Mouse (Mus musculus) neural tube, embryonic 12.5 days (tissue): ENCODE results near the gene Ttc28. TPM values are rescaled to one million over a fixed set of nuclear protein-coding genes. Genes with fewer than 3 reads are reported as not detected.

Source experiments
- ATAC-seq: fragments of 200-750 bp; cut with Nextera tagmentation; 2 replicates; pipeline ENCODE4 v1.8.0; 2017; ENCODE audit warnings: low read depth, mild to moderate bottlenecking, moderate TSS enrichment, moderate library complexity; ENCODE audit not compliant: low FRiP score
- H3K27ac ChIP-seq: fragments of 300-500 bp; sonication (generic); 2 replicates; pipeline ENCODE4 v1.5.1; 2016
- H3K27me3 ChIP-seq: fragments of 300-500 bp; sonication (generic); replicated peaks from 2 replicates; pipeline ENCODE4 v1.6.1; 2016; ENCODE audit warnings: mild to moderate bottlenecking
- H3K36me3 ChIP-seq: fragments of 300-500 bp; sonication (generic); 2 replicates; pipeline ENCODE4 v1.6.1; 2016; ENCODE audit warnings: mild to moderate bottlenecking
- H3K4me1 ChIP-seq: fragments of 300-500 bp; sonication (generic); 2 replicates; pipeline ENCODE4 v1.6.1; 2016
- H3K4me2 ChIP-seq: fragments of 300-500 bp; sonication (generic); replicated peaks from 2 replicates; pipeline ENCODE4 v1.6.1; 2016; ENCODE audit warnings: mild to moderate bottlenecking
- H3K4me3 ChIP-seq: fragments of 300-500 bp; sonication (generic); 2 replicates; pipeline ENCODE4 v1.5.1; 2016
- H3K9ac ChIP-seq: fragments of 300-500 bp; sonication (generic); 2 replicates; pipeline ENCODE4 v1.6.1; 2016; ENCODE audit warnings: mild to moderate bottlenecking
- H3K9me3 ChIP-seq: fragments of 300-500 bp; sonication (generic); 2 replicates; pipeline ENCODE4 v1.6.1; 2016; ENCODE audit warnings: mild to moderate bottlenecking
- WGBS: fragments of 180-500 bp; shearing (Covaris S2); methylation state at CpG from one replicate; pipeline ENCODE4 v1.1.7; 2016; 5-methylcytosine and 5-hydroxymethylcytosine counted together
- polyA plus RNA-seq: library from polyadenylated mRNA; unstranded; fragments of >200 nt; fragmentation: Nextera tagmentation; extraction: Ambion mirVana; gene quantifications from 2 replicates; pipeline ENCODE4 v1.2.1, GENCODE M21; 2016

Ttc28 gene
- polyA plus RNA-seq, 1 experiment from 2014 or later: 21.8 TPM

- Histone ChIP-seq H3K9me3 (no peaks in the 10 kb centered on the region), H3K9ac (no peak overlapping the region), H3K27me3 (no peaks in the 10 kb centered on the region), H3K27ac (no peak overlapping the region), H3K4me1 (peaks cover 10% of the 10 kb centered on the region), H3K4me3 (no peak overlapping the region), H3K36me3 (no peaks in the 10 kb centered on the region), H3K4me2 (no peak overlapping the region)
- no peak for ATAC-seq
- 92% methylated on average over 5 of the region's 5 CpGs for WGBS
Observed at GRCm38 (mm10) chr5:111003220-111003619, 123.6 kb downstream of the Ttc28 start.

GRCm38 (mm10) chr5:111003750-111004149 lies 124.1 kb downstream of the Ttc28 start:
- Histone ChIP-seq H3K36me3 (no peaks in the 10 kb centered on the region), H3K9me3 (no peaks in the 10 kb centered on the region), H3K27ac (no peak overlapping the region), H3K4me1 (peaks cover 9% of the 10 kb centered on the region), H3K27me3 (no peaks in the 10 kb centered on the region), H3K4me2 (no peak overlapping the region), H3K4me3 (no peak overlapping the region), H3K9ac (no peak overlapping the region)
- WGBS: 94% methylated on average over 9 of the region's 9 CpGs
- ATAC-seq: no peak

- Histone ChIP-seq H3K4me2 (no peak overlapping the region), H3K9me3 (peaks cover 12% of the 10 kb centered on the region; the same call in 1 of the 2 replicates), H3K27ac (no peak overlapping the region), H3K36me3 (peaks cover 3% of the 10 kb centered on the region; the same call in 1 of the 2 replicates), H3K9ac (no peak overlapping the region), H3K4me1 (peaks cover 16% of the 10 kb centered on the region), H3K4me3 (no peak overlapping the region), H3K27me3 (no peaks in the 10 kb centered on the region)
- 51% methylated on average over 14 of the region's 14 CpGs for WGBS
- ATAC-seq: no peak
Observed at GRCm38 (mm10) chr5:111006272-111007135, 126.9 kb downstream of the Ttc28 start.

- ATAC-seq: no peak
- no peak overlapping the region for H3K4me3 ChIP-seq
- no peak overlapping the region for H3K27ac ChIP-seq
- H3K9ac ChIP-seq: no peak overlapping the region
- H3K4me2 ChIP-seq: no peak overlapping the region
- peaks cover 12% of the 10 kb centered on the region; the same call in 1 of the 2 replicates for H3K9me3 ChIP-seq
- peaks cover 18% of the 10 kb centered on the region for H3K4me1 ChIP-seq
- H3K27me3 ChIP-seq: no peaks in the 10 kb centered on the region
- 81% methylated on average over 7 of the region's 7 CpGs for WGBS
- peaks cover 3% of the 10 kb centered on the region; the same call in 1 of the 2 replicates for H3K36me3 ChIP-seq
Observed at GRCm38 (mm10) chr5:111007136-111007500, 127.5 kb downstream of the Ttc28 start.

GRCm38 (mm10) chr5:111007900-111008299 lies 128.3 kb downstream of the Ttc28 start:
- 67% methylated on average over 8 of the region's 8 CpGs for WGBS
- Histone ChIP-seq H3K9ac (no peak overlapping the region), H3K27me3 (no peaks in the 10 kb centered on the region), H3K4me3 (no peak overlapping the region), H3K27ac (no peak overlapping the region), H3K36me3 (peaks cover 3% of the 10 kb centered on the region; the same call in 1 of the 2 replicates), H3K9me3 (peaks cover 12% of the 10 kb centered on the region; the same call in 1 of the 2 replicates), H3K4me1 (peaks cover 24% of the 10 kb centered on the region), H3K4me2 (no peak overlapping the region)
- ATAC-seq: no peak

- no peak for ATAC-seq
- Histone ChIP-seq H3K4me2 (no peak overlapping the region), H3K27ac (no peak overlapping the region), H3K4me3 (no peak overlapping the region), H3K9me3 (peaks cover 12% of the 10 kb centered on the region; the same call in 1 of the 2 replicates), H3K4me1 (peaks cover 26% of the 10 kb centered on the region), H3K36me3 (peaks cover 3% of the 10 kb centered on the region; the same call in 1 of the 2 replicates), H3K9ac (no peak overlapping the region), H3K27me3 (no peaks in the 10 kb centered on the region)
- WGBS: 89% methylated on average over 6 of the region's 6 CpGs
Observed at GRCm38 (mm10) chr5:111008431-111008830, 128.8 kb downstream of the Ttc28 start.

- peaks cover 6% of the 10 kb centered on the region; the same call in 1 of the 2 replicates for H3K36me3 ChIP-seq
- peaks cover 12% of the 10 kb centered on the region; the same call in 1 of the 2 replicates for H3K9me3 ChIP-seq
- no peak overlapping the region for H3K9ac ChIP-seq
- H3K27ac ChIP-seq: peak overlapping the region; percentile 32; the same call in 1 of the 2 replicates
- H3K4me3 ChIP-seq: no peak overlapping the region
- WGBS: 19% methylated on average over 8 of the region's 8 CpGs
- peaks cover 26% of the 10 kb centered on the region for H3K4me1 ChIP-seq
- H3K27me3 ChIP-seq: no peaks in the 10 kb centered on the region
- peak overlapping the region; percentile 18; the same call in 1 of the 2 replicates for H3K4me2 ChIP-seq
- 0 out of 2 replicates have a peak, but pooled peaks have one; percentile 37 for ATAC-seq
Observed at GRCm38 (mm10) chr5:111011271-111011670, 131.7 kb downstream of the Ttc28 start.

GRCm38 (mm10) chr5:111012064-111012463 lies 132.5 kb downstream of the Ttc28 start:
- Histone ChIP-seq H3K9ac (no peak overlapping the region), H3K4me2 (no peak overlapping the region), H3K4me3 (no peak overlapping the region), H3K27ac (no peak overlapping the region), H3K36me3 (peaks cover 6% of the 10 kb centered on the region; the same call in 1 of the 2 replicates), H3K27me3 (no peaks in the 10 kb centered on the region), H3K4me1 (peaks cover 24% of the 10 kb centered on the region), H3K9me3 (peaks cover 12% of the 10 kb centered on the region; the same call in 1 of the 2 replicates)
- WGBS: 69% methylated on average over 11 of the region's 11 CpGs
- no peak for ATAC-seq

GRCm38 (mm10) chr5:111012587-111012986 lies 133.0 kb downstream of the Ttc28 start:
- H3K4me2 ChIP-seq: no peak overlapping the region
- no peak overlapping the region for H3K27ac ChIP-seq
- H3K4me3 ChIP-seq: no peak overlapping the region
- peaks cover 23% of the 10 kb centered on the region for H3K4me1 ChIP-seq
- H3K9ac ChIP-seq: no peak overlapping the region
- ATAC-seq: no peak
- H3K36me3 ChIP-seq: peaks cover 6% of the 10 kb centered on the region; the same call in 1 of the 2 replicates
- no peaks in the 10 kb centered on the region for H3K27me3 ChIP-seq
- peaks cover 12% of the 10 kb centered on the region; the same call in 1 of the 2 replicates for H3K9me3 ChIP-seq
- 53% methylated on average over 7 of the region's 7 CpGs for WGBS

- Histone ChIP-seq H3K4me1 (peaks cover 23% of the 10 kb centered on the region), H3K27ac (no peak overlapping the region), H3K27me3 (no peaks in the 10 kb centered on the region), H3K4me3 (no peak overlapping the region), H3K36me3 (peaks cover 6% of the 10 kb centered on the region; the same call in 1 of the 2 replicates), H3K9me3 (peaks cover 4% of the 10 kb centered on the region; the same call in 1 of the 2 replicates), H3K4me2 (no peak overlapping the region), H3K9ac (no peak overlapping the region)
- no peak for ATAC-seq
- WGBS: 78% methylated on average over 4 of the region's 4 CpGs
Observed at GRCm38 (mm10) chr5:111014960-111015359, 135.4 kb downstream of the Ttc28 start.

GRCm38 (mm10) chr5:111017319-111017718 lies 137.7 kb downstream of the Ttc28 start:
- Histone ChIP-seq H3K9ac (no peak overlapping the region), H3K27me3 (no peaks in the 10 kb centered on the region), H3K9me3 (no peaks in the 10 kb centered on the region), H3K4me2 (no peak overlapping the region), H3K27ac (no peak overlapping the region), H3K4me3 (no peak overlapping the region), H3K4me1 (peaks cover 12% of the 10 kb centered on the region), H3K36me3 (0 out of 2 replicates have a peak, but pooled peaks cover 3% of the 10 kb centered on the region)
- WGBS: 64% methylated on average over 4 of the region's 4 CpGs
- no peak for ATAC-seq

GRCm38 (mm10) chr5:111022339-111022738 lies 142.7 kb downstream of the Ttc28 start:
- Histone ChIP-seq H3K4me1 (peaks cover 45% of the 10 kb centered on the region), H3K27ac (no peak overlapping the region), H3K9me3 (no peaks in the 10 kb centered on the region), H3K9ac (no peak overlapping the region), H3K36me3 (no peaks in the 10 kb centered on the region), H3K4me2 (no peak overlapping the region), H3K27me3 (no peaks in the 10 kb centered on the region), H3K4me3 (no peak overlapping the region)
- ATAC-seq: no peak
- WGBS: 92% methylated on average over 9 of the region's 9 CpGs
